Mouse (Mus musculus): ENCODE measurements at regions not wholly inside any gene's neighbourhood (a gene's known extent, or its start where the extent isn't known, plus 50 kb on each side); places are given as distances from the start of the nearest gene placed in this dataset.
"Not testable (repeated sequence)": the region's sequence is repeated elsewhere in the genome, so short reads cannot be mapped to it uniquely, and the experiment has no call there.

DNA sequence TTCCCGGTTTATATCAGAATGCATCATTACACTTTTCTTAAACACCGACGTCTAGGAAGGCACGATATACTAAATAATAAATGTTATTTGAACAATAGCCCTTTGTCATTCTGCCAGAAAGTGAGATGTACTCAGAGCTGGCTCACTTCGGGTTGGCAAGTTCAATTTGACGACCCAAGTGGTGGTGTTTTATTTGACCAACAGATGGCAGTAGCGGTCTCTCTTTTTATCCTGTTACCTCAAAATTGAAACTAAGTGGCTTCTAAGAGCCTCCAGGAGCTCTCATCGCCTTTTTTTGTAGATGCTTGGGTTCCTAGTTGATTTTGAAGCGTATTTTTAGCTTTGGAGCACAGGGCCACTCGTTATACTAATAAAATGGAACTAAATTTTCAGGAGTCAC lies 66.7 kb upstream of the Chmp2b start:
- DNase-seq = peak; percentile 36

DNA sequence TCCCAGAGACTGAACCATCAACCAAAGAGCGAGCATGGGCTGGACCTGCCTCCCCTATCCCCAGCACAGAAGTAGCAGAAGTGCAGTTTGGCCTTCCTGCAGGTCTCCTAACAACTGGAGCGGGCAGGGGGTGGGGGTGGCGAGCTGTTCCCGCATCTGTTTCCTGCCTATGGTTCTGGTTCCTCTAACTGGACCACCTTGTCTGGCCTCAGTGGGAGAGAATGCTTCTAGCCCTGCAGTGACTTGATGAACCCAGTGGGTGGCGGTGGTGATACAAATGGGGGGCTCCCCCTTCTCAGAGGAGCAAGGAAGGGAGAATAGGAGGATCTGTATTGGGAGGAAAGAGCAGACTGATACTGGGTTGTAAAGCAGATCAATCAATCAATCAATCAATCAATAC lies 69.2 kb upstream of the Chmp2b start:
- no peak for DNase-seq

DNA sequence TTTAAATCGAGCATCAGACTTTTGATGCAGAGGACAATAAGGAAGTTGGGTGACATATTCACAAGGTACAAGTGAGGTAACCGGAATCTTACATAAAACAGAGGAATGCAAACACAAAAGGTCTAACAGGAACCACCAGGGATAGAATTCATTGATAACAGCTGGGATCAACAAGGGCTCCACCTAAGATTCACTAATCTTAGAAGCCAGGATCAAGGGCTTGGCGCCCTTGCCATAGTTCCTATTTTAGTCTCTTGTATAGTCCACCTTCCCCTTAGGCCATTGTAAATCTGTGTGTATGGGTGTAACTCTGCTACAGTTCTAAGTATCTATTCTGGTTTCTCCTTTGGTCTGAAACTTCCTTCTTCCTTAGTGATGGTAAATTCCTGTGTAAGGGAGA lies 84.2 kb upstream of the Chmp2b start:
- DNase-seq = not testable (repeated sequence)

DNA sequence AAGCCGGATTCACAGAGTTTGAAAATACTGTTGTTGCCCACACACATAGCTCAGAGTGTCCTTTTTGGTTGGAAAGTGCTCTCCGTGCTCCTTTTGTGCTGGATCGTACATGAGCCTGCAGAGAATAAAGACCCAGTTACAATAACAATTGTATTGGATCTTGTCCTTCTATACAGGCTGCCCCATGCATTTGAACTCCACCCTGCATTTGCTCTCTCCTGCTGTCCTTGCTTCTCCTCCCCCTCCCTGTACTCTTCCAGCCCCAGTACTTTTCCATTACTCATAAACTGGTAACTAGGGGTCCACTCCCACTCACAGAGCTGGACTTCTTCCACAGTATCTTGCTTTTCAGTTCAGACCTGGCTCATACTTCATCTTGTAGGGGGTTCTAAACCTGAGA lies 86.5 kb upstream of the Chmp2b start:
- DNase-seq = no peak

DNA sequence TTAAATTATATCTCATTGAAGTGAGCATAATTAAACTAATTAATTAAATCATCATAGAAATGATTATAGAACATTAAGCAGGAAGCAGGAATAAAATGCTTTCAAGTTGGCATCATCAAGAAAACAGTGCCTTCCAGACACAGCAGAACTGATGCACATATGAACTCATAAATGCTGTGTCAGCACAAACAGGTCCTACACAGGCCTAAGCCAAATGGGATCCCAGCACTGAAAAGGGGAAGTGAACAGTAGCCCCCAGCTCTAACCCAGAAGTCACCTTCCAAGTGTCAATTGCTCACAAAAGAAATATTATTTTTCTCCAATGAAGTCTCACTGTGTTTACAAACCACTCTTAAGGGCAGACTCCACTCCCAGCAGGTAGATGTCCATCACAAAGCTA lies 93.0 kb upstream of the Chmp2b start:
- no peak for DNase-seq

DNA sequence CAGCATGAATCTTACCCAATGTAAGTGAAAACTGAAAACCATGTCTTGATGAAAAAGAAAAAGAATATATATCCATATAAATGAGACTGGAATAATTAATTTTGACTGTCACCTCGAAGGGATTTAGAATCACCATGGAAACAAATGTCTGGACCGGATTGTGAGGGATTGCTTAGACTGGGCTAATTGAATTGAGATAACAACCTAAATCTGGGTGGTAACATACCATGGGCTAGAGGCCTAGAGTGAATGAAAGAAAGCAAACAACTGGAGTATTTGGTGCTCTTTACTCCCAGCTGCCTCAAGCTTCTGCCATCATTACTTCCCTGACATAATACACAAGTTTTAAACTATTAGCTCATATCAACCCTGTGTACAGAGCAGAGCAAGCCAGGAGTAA lies 95.3 kb upstream of the Chmp2b start:
- DNase-seq = no peak

DNA sequence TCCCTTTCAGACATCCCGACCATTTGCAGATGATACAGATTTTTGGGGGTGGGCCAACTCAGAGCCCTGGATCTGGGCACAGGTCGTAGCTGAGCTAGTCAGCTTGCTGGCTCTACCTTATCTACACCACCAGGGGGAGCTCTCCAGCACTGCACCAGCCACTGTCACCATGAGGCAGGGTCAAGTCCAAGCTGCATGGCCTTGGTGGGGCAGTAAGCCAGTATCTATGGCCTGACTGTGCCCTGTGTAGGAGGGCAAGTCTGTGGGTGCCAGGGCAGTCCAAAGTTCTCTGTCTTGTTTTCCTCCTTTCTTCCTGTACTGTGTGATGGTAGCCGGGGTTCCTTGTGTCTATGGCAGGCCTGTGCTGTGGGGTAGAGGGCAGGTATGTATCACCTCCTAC lies 102.3 kb upstream of the Chmp2b start:
- DNase-seq = peak; percentile 72

DNA sequence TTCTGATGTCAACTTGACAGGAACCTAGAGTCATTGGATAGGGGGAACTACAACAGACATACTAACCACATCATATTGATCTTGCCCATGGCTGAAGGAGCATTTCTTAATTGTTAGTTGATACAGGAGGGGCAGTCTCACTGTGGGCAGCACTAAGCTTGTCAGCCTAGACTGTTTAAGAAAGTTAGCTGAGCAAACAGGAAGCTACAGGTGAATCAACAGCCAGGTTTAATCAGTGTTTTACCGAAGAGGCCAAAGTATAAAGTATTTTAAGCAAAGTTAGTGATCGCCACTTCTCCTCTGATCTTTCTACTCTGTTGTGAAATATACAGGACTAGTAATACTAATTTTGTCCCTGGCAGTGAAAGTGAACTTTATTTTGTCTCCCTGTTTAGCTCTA lies 109.6 kb upstream of the Chmp2b start:
- DNase-seq = peak; percentile 9

DNA sequence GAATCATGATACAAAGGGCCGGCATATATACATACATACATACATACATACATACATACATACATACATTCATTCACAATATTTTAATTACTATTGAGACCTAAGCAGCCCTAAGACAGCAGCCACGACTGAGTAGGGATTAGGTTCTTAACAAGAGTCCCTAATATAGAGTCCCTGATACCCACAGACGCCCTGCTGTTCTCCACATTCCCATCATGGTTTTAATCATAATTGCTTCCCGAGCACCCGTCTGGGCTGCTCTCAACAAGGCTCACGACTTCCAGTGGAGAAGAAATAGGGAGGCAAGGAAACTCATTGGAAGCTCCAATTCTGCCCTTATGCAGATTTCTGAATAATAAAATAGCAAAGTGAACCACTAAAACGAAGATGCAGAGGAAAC lies 120.6 kb upstream of the Chmp2b start:
- no peak for DNase-seq

DNA sequence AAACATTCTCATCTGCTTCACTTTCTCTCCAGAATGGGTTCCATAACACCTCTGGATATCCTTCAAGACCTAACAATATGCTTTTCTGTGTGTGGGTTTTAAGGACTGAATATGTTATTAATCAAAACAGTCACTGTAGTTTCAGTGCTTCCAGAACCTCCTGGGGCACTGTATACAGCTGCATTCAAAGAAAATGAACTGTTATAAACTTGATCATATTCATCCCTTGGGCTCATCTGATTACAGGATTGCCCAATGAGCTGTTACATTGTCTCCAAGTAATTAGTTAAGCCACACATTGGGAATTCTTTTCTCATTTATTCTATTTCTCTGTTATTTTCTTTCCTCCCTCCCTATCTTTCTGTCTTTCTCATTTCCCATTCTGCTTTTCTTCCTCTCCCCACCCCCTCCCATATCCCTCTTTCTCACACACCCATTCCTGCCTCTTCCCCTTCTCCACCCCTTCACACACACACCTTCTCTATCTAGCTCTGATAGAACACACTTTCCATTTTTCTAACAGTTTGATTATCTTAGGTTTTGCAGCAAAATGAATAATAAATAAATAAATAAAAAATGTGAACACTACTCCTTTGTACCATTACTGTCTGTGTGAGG lies 121.3 kb upstream of the Chmp2b start:
- DNase-seq = no peak

DNA sequence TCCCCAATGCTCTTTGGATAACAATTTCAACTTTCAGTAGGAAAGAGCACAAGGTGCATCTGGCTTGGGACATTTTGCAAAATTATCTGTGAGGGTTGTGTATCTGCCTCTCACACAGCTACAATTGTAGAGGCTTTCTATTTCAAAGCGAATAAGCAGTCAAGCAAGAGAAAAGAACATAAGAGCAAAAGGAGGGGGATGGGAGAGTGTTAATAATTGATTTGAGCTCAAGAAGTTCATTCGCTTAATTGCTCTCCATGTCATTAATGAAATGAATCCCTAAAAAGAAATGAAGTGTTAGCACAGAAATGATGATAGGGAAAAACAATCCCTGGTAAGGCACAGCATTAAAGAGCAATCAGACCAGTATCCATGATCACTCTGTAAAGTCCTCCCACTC lies 121.4 kb upstream of the Vgll3 start:
- DNase-seq = no peak

DNA sequence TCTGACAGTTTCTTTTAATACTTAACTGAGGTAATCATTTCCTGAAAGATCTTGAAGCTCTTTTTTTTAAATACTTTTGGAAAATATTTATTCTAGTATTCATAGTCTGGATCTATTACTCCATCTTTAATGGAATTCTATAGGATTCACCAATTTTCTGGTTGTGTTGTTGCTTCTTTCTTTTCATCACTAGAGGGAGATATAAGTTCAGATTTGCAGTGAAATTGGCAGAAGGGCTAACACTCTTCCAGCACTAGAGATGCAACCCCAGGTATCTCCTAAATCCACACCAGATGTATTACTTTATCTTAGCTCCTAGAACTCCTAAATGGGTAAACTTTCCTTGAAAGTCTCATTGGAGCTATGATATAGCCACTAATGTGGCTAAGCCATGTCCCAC lies 99.4 kb upstream of the Vgll3 start:
- no peak for DNase-seq

DNA sequence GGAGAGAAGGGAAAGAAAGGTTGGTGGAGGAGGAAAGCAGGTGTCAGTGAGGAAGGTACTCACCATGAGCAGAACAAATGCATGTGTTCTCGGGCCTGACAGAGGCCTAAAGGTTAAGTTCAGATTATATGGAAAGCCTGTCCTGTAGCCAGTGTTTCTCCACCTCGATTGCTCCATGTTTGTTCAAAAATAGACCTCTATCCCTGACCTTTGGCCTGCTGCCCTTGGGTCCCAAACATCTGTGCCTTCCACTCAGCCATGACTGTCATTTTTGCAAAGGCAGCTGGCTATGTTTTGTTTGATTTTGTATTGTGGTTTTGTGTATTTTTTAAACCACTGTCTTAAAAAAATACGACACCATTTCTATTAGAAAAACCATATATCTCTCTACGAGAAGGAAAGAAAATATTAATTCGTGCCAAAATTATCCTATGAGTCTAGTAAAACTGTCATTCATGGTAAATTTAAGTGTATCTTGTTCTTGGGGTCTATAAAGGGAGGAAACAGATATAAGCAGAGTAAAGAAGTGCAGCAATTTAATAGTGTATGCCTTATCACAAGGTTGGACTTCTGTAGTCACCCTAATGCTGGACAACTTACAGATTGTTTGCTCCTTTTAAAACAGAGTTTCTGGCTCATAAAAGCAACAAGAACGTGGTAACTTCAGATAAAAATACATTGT lies 96.1 kb upstream of the Vgll3 start:
- no peak for DNase-seq

DNA sequence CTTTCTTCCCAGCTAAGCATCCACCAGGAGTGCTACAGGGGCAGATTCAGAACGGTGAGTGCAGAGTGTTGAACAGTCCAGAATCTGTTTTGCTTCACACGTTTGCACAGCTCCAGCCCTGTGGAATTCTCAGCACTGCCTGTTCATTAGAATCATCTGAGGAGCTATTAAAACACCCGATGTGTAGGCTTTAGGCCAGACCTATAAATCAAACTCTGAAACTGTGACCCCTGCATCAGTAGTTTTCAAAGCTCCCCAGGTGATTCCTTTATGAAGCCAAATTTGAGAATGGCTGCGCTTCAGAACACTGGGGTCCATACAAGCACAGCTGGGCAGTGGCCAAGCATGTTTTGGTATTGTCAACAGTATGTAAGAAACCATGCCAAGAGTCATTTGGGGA lies 94.1 kb upstream of the Vgll3 start:
- no peak for DNase-seq

DNA sequence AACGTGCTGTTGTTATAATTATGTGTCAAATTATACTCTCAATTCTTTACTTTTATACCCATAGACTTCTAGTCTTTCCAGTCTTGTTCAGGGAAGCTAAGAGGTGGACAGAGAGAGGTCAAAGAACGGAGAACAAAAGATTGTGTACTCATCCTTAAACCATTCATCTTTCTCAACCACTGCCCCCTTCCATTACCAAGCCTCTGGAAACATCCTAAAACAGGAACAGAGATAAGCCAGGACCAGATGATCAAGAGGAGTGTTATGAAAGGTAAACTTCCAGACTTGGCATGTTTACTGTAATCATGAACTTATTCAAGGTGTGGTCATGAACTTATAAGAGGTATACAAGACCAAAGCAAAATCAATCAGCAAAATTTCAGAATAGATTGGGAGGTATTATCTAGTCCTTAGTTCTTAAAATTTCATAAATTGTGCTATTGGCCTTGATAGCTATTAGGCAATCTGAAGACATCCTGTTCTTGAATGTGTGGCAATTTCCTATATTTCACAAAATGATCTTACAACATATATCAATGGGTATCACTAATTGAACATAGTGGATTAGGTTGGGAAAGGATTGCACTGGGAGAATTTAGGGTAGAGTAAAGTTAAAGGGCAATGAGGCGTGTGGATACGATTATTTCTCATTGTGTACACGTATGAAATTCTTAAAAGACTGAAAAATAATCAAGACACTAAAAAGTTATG lies 89.3 kb upstream of the Vgll3 start:
- DNase-seq = no peak

DNA sequence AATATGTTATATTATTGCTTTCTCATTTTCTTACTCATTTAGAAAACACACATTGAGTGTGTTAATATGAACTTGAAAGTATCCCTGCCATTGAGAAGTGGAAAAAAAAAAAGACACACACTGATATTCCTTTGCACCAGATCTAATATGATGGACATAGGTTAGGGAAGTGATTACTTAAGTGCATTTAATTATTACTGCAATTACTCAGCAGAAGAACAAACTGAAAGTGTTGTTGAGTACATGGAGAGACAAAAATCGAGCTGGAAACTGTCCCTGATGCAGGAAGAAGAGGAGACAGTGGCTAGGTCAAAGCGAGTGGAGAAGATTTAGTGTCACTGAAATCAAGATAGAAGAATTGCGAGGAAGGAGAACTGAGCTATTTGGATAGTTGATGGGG lies 88.8 kb upstream of the Vgll3 start:
- no peak for DNase-seq

DNA sequence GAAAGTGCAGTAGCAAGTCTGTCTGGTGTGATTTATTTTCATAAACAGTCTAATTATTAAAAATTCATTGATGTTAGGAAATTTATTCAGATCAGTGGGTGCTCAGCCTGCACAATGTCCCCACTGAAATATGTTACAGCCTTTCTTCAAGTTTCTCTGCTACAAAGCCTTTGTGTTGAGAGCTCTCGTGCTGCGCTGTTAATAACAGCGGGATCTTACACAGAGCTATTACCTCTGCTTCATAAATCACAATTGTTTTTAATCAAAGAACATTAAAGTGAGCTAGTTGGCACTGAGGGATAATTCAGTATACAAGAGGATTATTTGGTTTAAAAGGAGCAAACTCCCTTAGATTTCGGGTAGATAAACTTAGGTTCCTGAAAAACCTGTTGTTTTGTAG lies 85.7 kb upstream of the Vgll3 start:
- DNase-seq = no peak

DNA sequence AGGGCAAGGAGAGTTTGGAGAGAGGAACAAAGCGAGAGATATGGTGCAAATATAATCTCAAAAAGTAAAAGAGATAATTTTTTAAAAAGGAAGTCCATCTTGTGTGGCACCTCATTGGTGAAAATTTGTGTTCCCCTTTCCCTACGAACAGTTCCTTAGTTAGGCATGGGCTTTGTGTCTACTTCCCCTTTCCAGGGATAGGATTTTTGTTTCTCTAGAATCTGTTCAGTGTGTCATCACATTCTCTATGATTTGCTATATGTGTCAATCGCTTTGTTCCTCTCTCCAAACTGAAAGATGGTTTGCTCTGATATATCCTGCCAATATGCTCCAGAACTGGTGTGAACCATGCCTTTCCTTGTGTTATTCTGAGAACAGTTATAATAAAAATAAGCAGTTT lies 75.4 kb upstream of the Vgll3 start:
- no peak for DNase-seq

DNA sequence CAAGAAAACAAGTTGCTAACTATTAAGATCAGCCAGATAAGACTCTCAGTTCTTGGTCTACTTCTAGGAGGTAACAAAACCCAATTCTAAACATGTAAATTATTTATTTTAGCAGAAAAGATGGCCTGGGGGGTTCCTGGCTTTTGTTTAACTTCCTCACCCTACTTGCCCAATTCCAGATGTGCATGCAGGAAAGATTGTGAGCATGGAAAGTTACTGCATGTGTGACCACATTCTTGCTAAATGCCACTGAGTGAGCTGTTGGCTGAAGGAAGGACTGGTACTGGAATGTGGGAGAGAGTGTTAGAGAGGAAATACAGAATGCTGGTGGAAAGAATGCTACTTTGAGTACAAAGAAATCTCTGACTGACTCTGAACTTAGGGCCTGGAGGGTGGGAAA lies 72.1 kb upstream of the Vgll3 start:
- DNase-seq = no peak

DNA sequence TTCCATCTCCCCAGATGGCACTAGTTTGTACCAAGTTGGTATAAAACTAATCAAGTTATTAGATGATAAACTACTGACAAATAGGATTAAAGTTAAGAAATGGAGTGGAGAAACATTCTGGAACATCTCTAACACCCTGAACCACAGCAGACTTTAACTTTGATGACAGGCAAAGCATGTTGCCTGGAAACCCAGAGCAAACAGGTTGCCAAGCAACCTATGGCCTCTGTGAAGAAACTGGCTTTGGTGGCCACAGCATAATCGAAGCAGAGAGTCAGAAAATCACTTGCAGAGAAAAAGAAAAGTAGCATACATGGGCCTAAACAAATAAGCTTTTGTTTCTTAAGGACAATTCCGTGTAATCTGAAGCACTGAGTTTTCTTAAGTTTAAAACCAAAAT lies 59.4 kb upstream of the Vgll3 start:
- no peak for DNase-seq
